Mouse (Mus musculus) inflammation-experienced regulatory T-cells (primary cell): ENCODE data around the gene Gm49398. TPM values are rescaled to one million over a fixed set of nuclear protein-coding genes. Genes with fewer than 3 reads are reported as not detected.

ENCODE experiments used
- polyA plus RNA-seq, 2 experiments: library from polyadenylated mRNA; unstranded; fragments of 100-300 nt; shearing (Covaris generic); gene quantifications; one replicate each; pipeline ENCODE4 v1.2.1; 2017

The Gm49398 gene
- polyA plus RNA-seq = not detected

GRCm38 (mm10) chr13:61288739-61289138, at the start of gene Gm49398:
Gene Gm49398 (minus strand): TSS chr13:61288839.

GRCm38 (mm10) chr13:61255258-61255657, 33.4 kb downstream of the Gm49398 start, which contains the start of gene Cts8:
Gene Cts8 (minus strand): TSS chr13:61255358.

GRCm38 (mm10) chr13:61203310-61203709, 85.3 kb downstream of the Gm49398 start, which contains the start of gene Cts6:
Gene Cts6 (minus strand): TSS chr13:61203410.

Other genes starting within 250 kb of the Gm49398 start
- under 1 TPM in 1 of 2 experiments, not detected in 1; 0.49 TPM for gene Ctsq, start 248.2 kb downstream of the Gm49398 start, polyA plus RNA-seq
- gene Ctsr, start 124.6 kb downstream of the Gm49398 start, polyA plus RNA-seq = not detected
- gene Cts6, start 85.4 kb downstream of the Gm49398 start, polyA plus RNA-seq = not detected
- gene Cts8, start 33.5 kb downstream of the Gm49398 start, polyA plus RNA-seq = under 1 TPM in 1 of 2 experiments, not detected in 1; 0.99 TPM
- under 1 TPM in 1 of 2 experiments, not detected in 1; 0.22 TPM for gene Cts7, start 69.4 kb upstream of the Gm49398 start, polyA plus RNA-seq